Mouse (Mus musculus): ENCODE results near the gene Slc35b1. TPM values are rescaled to one million over a fixed set of nuclear protein-coding genes. Genes with fewer than 3 reads are reported as not detected.

The Slc35b1 gene
- total RNA-seq, 1 experiment from 2014 or later, result 79.4 TPM

- no peak for ATAC-seq (replicated peaks; ENCODE audit: insufficient number of reproducible peaks, low FRiP score, low TSS enrichment, poor library complexity, severe bottlenecking)
These were observed 28.1 kb downstream of the Slc35b1 start for GRCm38 (mm10) chr11:95412615-95413014.

- peak; percentile 92 for ATAC-seq (replicated peaks; ENCODE audit: insufficient number of reproducible peaks, low FRiP score, low TSS enrichment, poor library complexity, severe bottlenecking)
These were observed 29.4 kb downstream of the Slc35b1 start, which contains the start of gene Spop for GRCm38 (mm10) chr11:95413641-95414535. Spop (plus strand) TSS chr11:95414080.

- peak; percentile 65 for ATAC-seq (replicated peaks; ENCODE audit: insufficient number of reproducible peaks, low FRiP score, low TSS enrichment, poor library complexity, severe bottlenecking)
These were observed 30.2 kb downstream of the Slc35b1 start for GRCm38 (mm10) chr11:95414536-95415161.

- no peak for ATAC-seq (replicated peaks; ENCODE audit: insufficient number of reproducible peaks, low FRiP score, low TSS enrichment, poor library complexity, severe bottlenecking)
These were observed 31.4 kb downstream of the Slc35b1 start for GRCm38 (mm10) chr11:95415931-95416330.

GRCm38 (mm10) chr11:95417341-95417740, 32.8 kb downstream of the Slc35b1 start:
- no peak for ATAC-seq (replicated peaks; ENCODE audit: insufficient number of reproducible peaks, low FRiP score, low TSS enrichment, poor library complexity, severe bottlenecking)

GRCm38 (mm10) chr11:95420880-95421435, 36.5 kb downstream of the Slc35b1 start:
- no peak for ATAC-seq (replicated peaks; ENCODE audit: insufficient number of reproducible peaks, low FRiP score, low TSS enrichment, poor library complexity, severe bottlenecking)

- no peak for ATAC-seq (replicated peaks; ENCODE audit: insufficient number of reproducible peaks, low FRiP score, low TSS enrichment, poor library complexity, severe bottlenecking)
These were observed 39.0 kb downstream of the Slc35b1 start for GRCm38 (mm10) chr11:95423505-95423904.

GRCm38 (mm10) chr11:95431344-95431743, 46.9 kb downstream of the Slc35b1 start:
- ATAC-seq (replicated peaks; ENCODE audit: insufficient number of reproducible peaks, low FRiP score, low TSS enrichment, poor library complexity, severe bottlenecking), result no peak

GRCm38 (mm10) chr11:95432194-95432593, 47.7 kb downstream of the Slc35b1 start:
- no peak for ATAC-seq (replicated peaks; ENCODE audit: insufficient number of reproducible peaks, low FRiP score, low TSS enrichment, poor library complexity, severe bottlenecking)

Other genes starting within 250 kb of the Slc35b1 start
- not detected in 3 replicates for gene Dlx4, start 238.4 kb upstream of the Slc35b1 start, total RNA-seq (2017)
- gene Tac4, start 123.2 kb upstream of the Slc35b1 start, total RNA-seq (2017), result 0.87 TPM in 1 of 3 replicates, not detected in the others
- 72.7 to 88.8 TPM (median 87.7 TPM) in 3 replicates for gene Kat7, start 74.4 kb upstream of the Slc35b1 start, total RNA-seq (2017)
- 18.7 to 46.1 TPM (median 31.6 TPM) in 3 replicates for gene Fam117a, start 47.7 kb upstream of the Slc35b1 start, total RNA-seq (2017)
- gene Spop, start 29.4 kb downstream of the Slc35b1 start, total RNA-seq (2017), result 68.6 to 98.9 TPM (median 97.4 TPM) in 3 replicates
- gene Nxph3, start 129.9 kb downstream of the Slc35b1 start, total RNA-seq (2017), result not detected in 3 replicates
- 0.21 to 1.3 TPM (median 0.58 TPM) in 3 replicates for gene Ngfr, start 203.0 kb downstream of the Slc35b1 start, total RNA-seq (2017)